Mouse (Mus musculus): ENCODE data around the gene Pts. TPM values are rescaled to one million over a fixed set of nuclear protein-coding genes. Genes with fewer than 3 reads are reported as not detected.

The Pts gene
- polyA plus RNA-seq, 1 experiment from 2014 or later: 87.9 TPM

GRCm38 (mm10) chr9:50493777-50494176, 34.7 kb downstream of the Pts start:
- ATAC-seq (replicated peaks; ENCODE audit: insufficient number of reproducible peaks, low FRiP score, low TSS enrichment): no peak
- Histone ChIP-seq H3K4me2 (no peak overlapping the region), H3K36me3 (ENCODE audit: control insufficient read depth, insufficient read depth, low read length) (no peaks in the 10 kb centered on the region), H3K27me3 (ENCODE audit: control insufficient read depth, insufficient read depth, low read length) (no peaks in the 10 kb centered on the region), H3K4me3 (ENCODE audit: low read depth, low read length) (no peak overlapping the region), H3K9ac (ENCODE audit: low read depth, low read length) (no peak overlapping the region), H3K4me1 (ENCODE audit: control insufficient read depth, insufficient read depth, low read length) (peaks cover 12% of the 10 kb centered on the region), H3K9me3 (replicated peaks; ENCODE audit: control insufficient read depth, low read length) (no peaks in the 10 kb centered on the region), H3K27ac (ENCODE audit: low read depth, low read length) (no peak overlapping the region)
- WGBS (ENCODE audit: insufficient replicate concordance): 64% methylated on average over 2 of the region's 2 CpGs

- ATAC-seq (replicated peaks; ENCODE audit: insufficient number of reproducible peaks, low FRiP score, low TSS enrichment): no peak
- 72% methylated on average over 2 of the region's 2 CpGs for WGBS (ENCODE audit: insufficient replicate concordance)
- Histone ChIP-seq H3K27me3 (ENCODE audit: control insufficient read depth, insufficient read depth, low read length) (no peaks in the 10 kb centered on the region), H3K4me1 (ENCODE audit: control insufficient read depth, insufficient read depth, low read length) (peaks cover 12% of the 10 kb centered on the region), H3K36me3 (ENCODE audit: control insufficient read depth, insufficient read depth, low read length) (no peaks in the 10 kb centered on the region), H3K4me2 (no peak overlapping the region), H3K27ac (ENCODE audit: low read depth, low read length) (no peak overlapping the region), H3K9me3 (replicated peaks; ENCODE audit: control insufficient read depth, low read length) (no peaks in the 10 kb centered on the region), H3K4me3 (ENCODE audit: low read depth, low read length) (no peak overlapping the region), H3K9ac (ENCODE audit: low read depth, low read length) (no peak overlapping the region)
These were observed 36.9 kb downstream of the Pts start for GRCm38 (mm10) chr9:50491531-50492045.

GRCm38 (mm10) chr9:50490836-50491235, 37.7 kb downstream of the Pts start:
- no peaks in the 10 kb centered on the region for H3K9me3 ChIP-seq (replicated peaks; ENCODE audit: control insufficient read depth, low read length)
- 0 out of 2 replicates have a peak, but pooled peaks have one; percentile 39 for ATAC-seq (replicated peaks; ENCODE audit: insufficient number of reproducible peaks, low FRiP score, low TSS enrichment)
- no peak overlapping the region for H3K4me3 ChIP-seq (ENCODE audit: low read depth, low read length)

DNA sequence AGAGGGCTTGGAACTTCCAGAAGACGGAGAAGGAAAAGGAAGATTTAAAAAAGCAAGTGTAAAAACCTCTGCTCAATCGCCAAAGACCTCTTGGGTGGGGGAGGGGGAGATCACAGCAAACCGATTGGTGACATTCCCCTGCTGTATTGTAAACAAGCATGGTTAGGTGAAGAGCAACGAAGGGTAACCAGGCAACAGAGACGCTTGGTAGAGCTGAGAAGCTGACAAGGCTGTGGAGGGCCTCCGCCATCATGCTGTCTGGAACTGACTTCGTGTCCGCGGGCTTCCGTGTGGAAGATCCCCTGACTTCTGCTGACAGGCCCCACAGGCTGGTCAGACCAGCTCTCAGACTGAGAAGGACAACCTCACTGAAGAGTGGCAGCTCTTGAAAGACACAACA, 43.0 kb downstream of the Pts start:
- H3K36me3 ChIP-seq (ENCODE audit: control insufficient read depth, insufficient read depth, low read length): no peaks in the 10 kb centered on the region
- no peak overlapping the region for H3K27ac ChIP-seq (ENCODE audit: low read depth, low read length)
- 0 out of 2 replicates have a peak, but pooled peaks cover 3% of the 10 kb centered on the region for H3K4me1 ChIP-seq (ENCODE audit: control insufficient read depth, insufficient read depth, low read length)
- H3K27me3 ChIP-seq (ENCODE audit: control insufficient read depth, insufficient read depth, low read length): no peaks in the 10 kb centered on the region
- H3K9ac ChIP-seq (ENCODE audit: low read depth, low read length): no peak overlapping the region
- peak overlapping the region; percentile 57 for H3K4me2 ChIP-seq
- no peak for ATAC-seq (replicated peaks; ENCODE audit: insufficient number of reproducible peaks, low FRiP score, low TSS enrichment)
- WGBS (ENCODE audit: insufficient replicate concordance): 4% methylated on average over 10 of the region's 10 CpGs
- no peaks in the 10 kb centered on the region for H3K9me3 ChIP-seq (replicated peaks; ENCODE audit: control insufficient read depth, low read length)
- peak overlapping the region; percentile 21; the same call in 1 of the 2 replicates for H3K4me3 ChIP-seq (ENCODE audit: low read depth, low read length)

More at GRCm38 (mm10) chr9:50490836-50491235, 37.7 kb downstream of the Pts start:
- H3K9ac ChIP-seq (ENCODE audit: low read depth, low read length): no peak overlapping the region
- H3K4me2 ChIP-seq: no peak overlapping the region
- no peaks in the 10 kb centered on the region for H3K27me3 ChIP-seq (ENCODE audit: control insufficient read depth, insufficient read depth, low read length)
- no peak overlapping the region for H3K27ac ChIP-seq (ENCODE audit: low read depth, low read length)
- no peaks in the 10 kb centered on the region for H3K36me3 ChIP-seq (ENCODE audit: control insufficient read depth, insufficient read depth, low read length)
- peaks cover 6% of the 10 kb centered on the region for H3K4me1 ChIP-seq (ENCODE audit: control insufficient read depth, insufficient read depth, low read length)

GRCm38 (mm10) chr9:50482743-50483142, 45.8 kb downstream of the Pts start:
- WGBS (ENCODE audit: insufficient replicate concordance): 84% methylated on average over 8 of the region's 8 CpGs
- no peak for ATAC-seq (replicated peaks; ENCODE audit: insufficient number of reproducible peaks, low FRiP score, low TSS enrichment)
- Histone ChIP-seq H3K36me3 (ENCODE audit: control insufficient read depth, insufficient read depth, low read length) (no peaks in the 10 kb centered on the region), H3K4me1 (ENCODE audit: control insufficient read depth, insufficient read depth, low read length) (peaks cover 12% of the 10 kb centered on the region; the same call in 1 of the 2 replicates), H3K4me2 (no peak overlapping the region), H3K9ac (ENCODE audit: low read depth, low read length) (no peak overlapping the region), H3K4me3 (ENCODE audit: low read depth, low read length) (no peak overlapping the region), H3K27ac (ENCODE audit: low read depth, low read length) (no peak overlapping the region), H3K9me3 (replicated peaks; ENCODE audit: control insufficient read depth, low read length) (no peaks in the 10 kb centered on the region), H3K27me3 (ENCODE audit: control insufficient read depth, insufficient read depth, low read length) (peaks cover 6% of the 10 kb centered on the region; the same call in 1 of the 2 replicates)

GRCm38 (mm10) chr9:50479476-50479875, 49.0 kb downstream of the Pts start:
- Histone ChIP-seq H3K27me3 (ENCODE audit: control insufficient read depth, insufficient read depth, low read length) (peaks cover 10% of the 10 kb centered on the region), H3K36me3 (ENCODE audit: control insufficient read depth, insufficient read depth, low read length) (no peaks in the 10 kb centered on the region), H3K9me3 (replicated peaks; ENCODE audit: control insufficient read depth, low read length) (no peaks in the 10 kb centered on the region), H3K4me3 (ENCODE audit: low read depth, low read length) (no peak overlapping the region), H3K27ac (ENCODE audit: low read depth, low read length) (no peak overlapping the region), H3K4me1 (ENCODE audit: control insufficient read depth, insufficient read depth, low read length) (peaks cover 9% of the 10 kb centered on the region; the same call in 1 of the 2 replicates), H3K4me2 (peak overlapping the region; percentile 34), H3K9ac (ENCODE audit: low read depth, low read length) (no peak overlapping the region)
- ATAC-seq (replicated peaks; ENCODE audit: insufficient number of reproducible peaks, low FRiP score, low TSS enrichment): no peak
- 24% methylated on average over 8 of the region's 8 CpGs for WGBS (ENCODE audit: insufficient replicate concordance)

- Histone ChIP-seq H3K36me3 (ENCODE audit: control insufficient read depth, insufficient read depth, low read length) (no peaks in the 10 kb centered on the region), H3K9ac (ENCODE audit: low read depth, low read length) (no peak overlapping the region), H3K9me3 (replicated peaks; ENCODE audit: control insufficient read depth, low read length) (no peaks in the 10 kb centered on the region), H3K4me2 (no peak overlapping the region; the same call in 1 of the 2 replicates), H3K4me1 (ENCODE audit: control insufficient read depth, insufficient read depth, low read length) (peaks cover 9% of the 10 kb centered on the region; the same call in 1 of the 2 replicates), H3K4me3 (ENCODE audit: low read depth, low read length) (no peak overlapping the region), H3K27ac (ENCODE audit: low read depth, low read length) (no peak overlapping the region), H3K27me3 (ENCODE audit: control insufficient read depth, insufficient read depth, low read length) (peaks cover 10% of the 10 kb centered on the region)
- 7% methylated on average over 5 of the region's 5 CpGs for WGBS (ENCODE audit: insufficient replicate concordance)
- ATAC-seq (replicated peaks; ENCODE audit: insufficient number of reproducible peaks, low FRiP score, low TSS enrichment): no peak
These were observed 49.7 kb downstream of the Pts start for GRCm38 (mm10) chr9:50478826-50479225.

GRCm38 (mm10) chr9:50477270-50477669, 51.3 kb downstream of the Pts start:
- H3K9me3 ChIP-seq (replicated peaks; ENCODE audit: control insufficient read depth, low read length): no peaks in the 10 kb centered on the region
- no peak overlapping the region for H3K4me3 ChIP-seq (ENCODE audit: low read depth, low read length)
- H3K4me2 ChIP-seq: no peak overlapping the region
- H3K9ac ChIP-seq (ENCODE audit: low read depth, low read length): no peak overlapping the region
- no peak overlapping the region for H3K27ac ChIP-seq (ENCODE audit: low read depth, low read length)
- WGBS (ENCODE audit: insufficient replicate concordance): 71% methylated on average over 9 of the region's 9 CpGs
- no peaks in the 10 kb centered on the region for H3K36me3 ChIP-seq (ENCODE audit: control insufficient read depth, insufficient read depth, low read length)
- H3K27me3 ChIP-seq (ENCODE audit: control insufficient read depth, insufficient read depth, low read length): peaks cover 10% of the 10 kb centered on the region
- H3K4me1 ChIP-seq (ENCODE audit: control insufficient read depth, insufficient read depth, low read length): peaks cover 9% of the 10 kb centered on the region; the same call in 1 of the 2 replicates
- no peak for ATAC-seq (replicated peaks; ENCODE audit: insufficient number of reproducible peaks, low FRiP score, low TSS enrichment)

GRCm38 (mm10) chr9:50476651-50477050, 51.9 kb downstream of the Pts start:
- H3K9ac ChIP-seq (ENCODE audit: low read depth, low read length): no peak overlapping the region
- no peaks in the 10 kb centered on the region for H3K9me3 ChIP-seq (replicated peaks; ENCODE audit: control insufficient read depth, low read length)
- peaks cover 9% of the 10 kb centered on the region; the same call in 1 of the 2 replicates for H3K4me1 ChIP-seq (ENCODE audit: control insufficient read depth, insufficient read depth, low read length)
- WGBS (ENCODE audit: insufficient replicate concordance): 56% methylated on average over 7 of the region's 7 CpGs
- H3K36me3 ChIP-seq (ENCODE audit: control insufficient read depth, insufficient read depth, low read length): no peaks in the 10 kb centered on the region
- no peak overlapping the region for H3K4me2 ChIP-seq
- H3K27me3 ChIP-seq (ENCODE audit: control insufficient read depth, insufficient read depth, low read length): peaks cover 10% of the 10 kb centered on the region
- no peak overlapping the region for H3K4me3 ChIP-seq (ENCODE audit: low read depth, low read length)
- no peak for ATAC-seq (replicated peaks; ENCODE audit: insufficient number of reproducible peaks, low FRiP score, low TSS enrichment)
- no peak overlapping the region for H3K27ac ChIP-seq (ENCODE audit: low read depth, low read length)

All from heart, embryonic 11.5 days (tissue).